Mouse (Mus musculus): ENCODE data around the gene Ccdc63.
"Not testable (repeated sequence)": the region's sequence is repeated elsewhere in the genome, so short reads cannot be mapped to it uniquely, and the experiment has no call there.

Ccdc63 gene

GRCm38 (mm10) chr5:122152508-122152907 lies 11.9 kb upstream of the Ccdc63 start:
- CTCF ChIA-PET, result interaction anchor here (0.6 kb wide), 1 partner anchor 10 kb away, joined by 8 read pairs; no protein-coding TSS in a partner anchor

GRCm38 (mm10) chr5:122149259-122149658 lies 8.6 kb upstream of the Ccdc63 start:
- CTCF ChIA-PET, result interaction anchor here (0.7 kb wide), 1 partner anchor 241 kb away, joined by 5 read pairs; no protein-coding TSS in a partner anchor

DNA sequence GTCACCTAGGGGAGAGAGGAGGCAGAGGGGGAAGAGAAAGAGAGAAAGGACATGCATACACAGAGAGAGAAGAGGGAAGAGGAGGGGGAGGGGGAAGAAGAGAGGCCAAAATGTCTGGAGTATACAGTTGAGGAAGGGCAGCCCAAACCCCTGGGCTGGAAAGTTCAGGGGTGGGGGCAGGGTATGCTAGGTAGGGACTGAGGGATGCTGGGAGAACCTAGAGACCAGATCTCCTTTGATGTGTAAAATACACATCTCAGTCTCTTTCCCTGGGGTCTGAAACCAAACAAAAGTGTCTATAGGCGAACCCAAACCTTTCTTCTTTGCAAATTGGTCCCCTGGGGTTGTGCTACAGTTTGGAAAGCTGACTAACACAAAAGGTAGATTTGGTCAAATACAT lies 7.5 kb upstream of the Ccdc63 start:
- CTCF ChIA-PET, result interaction anchor here (0.6 kb wide), 1 partner anchor 17 kb away, joined by 3 read pairs; no protein-coding TSS in a partner anchor

DNA sequence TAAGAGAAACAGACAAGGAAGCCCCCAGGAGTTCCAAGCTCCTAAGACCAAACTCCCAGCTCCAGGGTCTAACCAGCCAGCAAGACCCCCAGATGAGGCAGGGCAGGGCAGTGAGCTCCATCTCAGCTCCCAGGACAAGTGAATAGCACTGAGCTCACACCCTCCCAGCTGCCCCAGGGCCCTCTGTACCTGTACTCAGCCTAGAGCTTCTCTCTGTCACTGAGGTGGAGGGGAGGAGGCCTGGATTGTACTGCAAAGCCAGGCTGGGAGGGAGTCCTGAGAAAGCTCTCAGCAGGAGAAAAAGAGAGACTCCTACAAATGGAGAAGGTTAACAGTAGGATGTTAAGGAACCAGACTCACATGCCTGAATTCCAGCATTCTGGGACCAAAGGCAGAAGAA lies 6.0 kb upstream of the Ccdc63 start:
- CTCF ChIA-PET, result no interaction called here

GRCm38 (mm10) chr5:122146056-122146580 lies 5.5 kb upstream of the Ccdc63 start:
- CTCF ChIA-PET, result interaction anchor here (1.5 kb wide), 1 partner anchor 12 kb away, joined by 5 read pairs; no protein-coding TSS in a partner anchor

DNA sequence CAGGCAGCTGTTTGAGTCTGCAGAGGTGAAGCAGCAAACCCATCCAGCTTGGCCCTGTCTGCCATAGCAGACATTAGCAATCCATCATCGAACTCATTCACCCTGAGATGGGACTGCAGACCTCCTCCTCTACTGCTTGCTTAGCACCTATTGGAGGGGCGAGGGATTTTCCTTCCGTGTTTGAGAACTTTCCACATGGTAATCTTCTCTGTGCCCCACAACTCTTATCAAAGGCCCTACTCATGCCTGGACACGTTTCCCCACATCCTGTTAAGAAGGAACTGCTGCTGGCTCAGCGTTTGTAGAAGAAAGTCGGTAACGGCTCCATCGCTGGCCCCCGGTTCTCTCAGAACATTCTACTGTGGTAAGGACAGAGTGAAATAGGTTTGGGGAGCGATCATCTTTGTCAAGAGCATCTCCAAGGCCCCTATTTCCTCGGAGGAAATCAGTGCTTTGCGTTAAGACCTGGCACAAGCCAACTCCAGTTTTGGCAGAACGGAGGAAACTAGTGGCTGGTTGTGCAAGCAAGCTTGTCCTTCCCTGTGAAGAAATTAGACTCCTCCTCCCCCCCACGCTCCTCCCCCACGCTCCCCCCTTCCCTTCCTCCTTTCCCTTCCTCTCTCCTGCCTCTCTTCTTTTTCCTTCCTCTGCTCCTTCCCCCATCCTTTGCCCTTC lies 4.9 kb upstream of the Ccdc63 start:
- CTCF ChIA-PET, result interaction anchor here (0.6 to 1.5 kb wide), 8 partner anchors 11 to 1906 kb away, joined by 3 to 6 read pairs (median 4); no protein-coding TSS in a partner anchor

GRCm38 (mm10) chr5:122144825-122145224 lies 4.2 kb upstream of the Ccdc63 start:
- CTCF ChIA-PET, result interaction anchor here (0.6 to 1.5 kb wide), 8 partner anchors 11 to 1907 kb away, joined by 3 to 6 read pairs (median 3); no protein-coding TSS in a partner anchor

- CTCF ChIA-PET, result no interaction called here
Observed at GRCm38 (mm10) chr5:122143543-122143942, 2.9 kb upstream of the Ccdc63 start.

GRCm38 (mm10) chr5:122142230-122142992 lies 1.8 kb upstream of the Ccdc63 start:
- CTCF ChIA-PET, result interaction anchor here (0.6 to 0.8 kb wide), 5 partner anchors 10 to 159 kb away, joined by 3 to 8 read pairs (median 5); no protein-coding TSS in a partner anchor

- CTCF ChIA-PET, result not testable (repeated sequence)
Observed at GRCm38 (mm10) chr5:122139771-122140170, 852 bp downstream of the Ccdc63 start.

DNA sequence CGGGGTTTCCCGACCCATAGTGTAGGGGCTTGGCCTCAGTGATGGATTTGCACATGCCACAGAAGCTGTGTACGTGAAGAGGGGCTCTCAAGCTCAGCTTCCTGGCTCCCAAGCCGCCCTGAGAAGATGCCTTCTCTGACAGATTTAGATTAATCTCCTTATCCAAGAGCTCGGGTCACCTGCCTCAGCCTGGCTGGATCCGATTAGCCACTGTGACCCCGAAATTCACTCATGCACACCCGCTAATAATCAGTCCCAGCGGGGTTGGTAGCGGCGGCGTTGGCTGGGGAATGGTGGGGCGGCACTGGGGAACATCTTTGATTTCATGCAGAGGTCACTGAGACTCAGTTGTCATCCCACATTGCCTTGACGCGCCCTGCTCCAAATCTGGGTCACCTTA lies 1.8 kb downstream of the Ccdc63 start:
- CTCF ChIA-PET, result no interaction called here

- CTCF ChIA-PET, result interaction anchor here (0.5 kb wide), 1 partner anchor 23 kb away, joined by 3 read pairs; no protein-coding TSS in a partner anchor
Observed at GRCm38 (mm10) chr5:122136508-122137408, 3.9 kb downstream of the Ccdc63 start.

DNA sequence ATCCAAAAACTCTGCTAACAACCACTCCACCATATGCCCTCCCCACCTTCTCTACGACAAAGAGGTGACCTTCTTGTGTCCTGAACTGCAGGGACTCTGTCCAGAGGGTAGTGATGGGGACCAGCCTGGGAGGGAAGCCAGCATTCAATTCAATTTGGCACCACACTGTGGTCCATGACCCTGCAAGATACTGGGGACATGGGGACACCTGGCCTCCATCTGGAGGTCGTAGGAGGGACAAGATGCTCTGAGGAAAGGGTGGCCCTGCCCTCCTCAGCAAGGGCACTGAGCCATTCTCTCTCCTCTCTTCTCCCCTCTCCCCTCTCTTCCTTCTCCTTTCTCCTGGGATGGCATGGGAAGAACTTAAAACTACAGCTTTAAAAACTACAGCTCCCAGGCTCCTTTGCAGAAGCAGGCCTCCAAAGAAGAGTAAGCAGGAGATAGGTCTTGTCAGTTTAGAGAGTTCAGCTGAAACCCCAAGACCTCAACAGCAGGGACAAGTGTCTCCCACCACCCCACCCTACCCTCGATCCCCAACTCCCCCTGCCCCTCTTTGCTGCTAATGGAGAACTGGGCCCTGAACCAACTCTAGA lies 5.2 kb downstream of the Ccdc63 start:
- CTCF ChIA-PET, result no interaction called here

- CTCF ChIA-PET, result interaction anchor here (1.0 kb wide), 2 partner anchors 10 to 11 kb away, joined by 4 to 5 read pairs; no protein-coding TSS in a partner anchor
Observed at GRCm38 (mm10) chr5:122134395-122135289, 6.0 kb downstream of the Ccdc63 start.

DNA sequence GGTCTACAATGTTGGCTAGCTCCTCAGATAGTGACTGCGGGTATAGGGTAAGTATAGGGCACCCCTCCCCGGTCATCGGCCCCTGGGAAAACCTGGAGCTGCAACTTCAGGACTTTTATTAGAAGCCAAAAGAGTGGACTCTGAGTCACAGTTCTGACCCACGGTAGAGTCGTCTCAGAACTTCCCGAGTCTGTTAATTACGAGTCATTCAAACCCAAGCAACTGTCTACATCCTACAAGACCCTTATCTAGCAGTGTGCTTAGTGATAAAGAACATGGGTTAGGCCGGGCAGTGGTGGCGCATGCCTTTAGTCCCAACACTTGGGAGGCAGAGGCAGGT lies 7.6 kb downstream of the Ccdc63 start:
- CTCF ChIA-PET, result interaction anchor here (0.5 kb wide), 1 partner anchor 242 kb away, joined by 3 read pairs; no protein-coding TSS in a partner anchor

DNA sequence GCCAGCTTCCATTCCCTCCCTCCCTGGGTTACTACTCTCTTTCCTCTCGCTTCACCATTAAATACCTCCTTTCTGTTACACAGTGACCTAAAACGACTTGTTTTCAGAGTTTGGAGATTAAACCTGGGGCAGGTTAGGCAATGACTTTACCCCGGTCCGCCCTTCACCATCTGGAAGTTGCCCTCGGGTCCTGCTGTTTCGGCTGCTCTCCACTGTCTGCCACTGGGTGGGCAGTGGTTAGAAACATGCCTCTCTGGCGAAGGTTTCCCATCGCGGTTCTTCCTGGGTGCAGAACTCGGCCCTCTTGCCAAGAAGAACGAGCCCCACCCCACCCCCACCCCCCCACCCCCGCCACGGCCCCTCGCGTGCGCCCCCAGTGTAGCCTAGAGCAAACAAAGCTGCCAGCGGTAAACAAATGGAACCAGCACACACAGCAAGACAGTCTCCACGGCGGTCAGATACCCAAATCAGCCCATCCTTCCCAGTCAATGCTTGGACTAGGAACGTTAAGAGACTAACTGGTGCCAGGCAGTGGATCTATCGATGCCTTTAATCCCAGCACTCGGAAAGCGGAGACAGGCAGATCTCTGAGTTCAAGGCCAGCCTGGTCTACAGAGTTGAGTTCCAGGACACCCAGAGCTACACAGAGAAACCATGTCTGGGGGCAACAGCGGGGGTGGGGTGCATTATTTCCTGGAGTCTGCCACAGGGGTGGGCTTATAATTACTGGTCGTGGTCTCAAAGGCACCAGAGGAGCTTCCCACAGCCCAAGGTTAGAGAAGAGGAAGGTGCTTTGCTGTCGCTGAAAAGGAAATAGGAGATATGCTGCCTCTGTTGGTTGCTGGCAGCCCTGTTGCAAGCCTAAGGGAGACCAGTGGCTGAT lies 8.2 kb downstream of the Ccdc63 start:
- CTCF ChIA-PET, result interaction anchor here (0.5 to 1.5 kb wide), 7 partner anchors 9 to 506 kb away, joined by 3 to 6 read pairs (median 4); partner anchors contain the start of gene Ccdc63

GRCm38 (mm10) chr5:122131076-122132051 lies 9.3 kb downstream of the Ccdc63 start:
- CTCF ChIA-PET, result interaction anchor here (0.5 to 1.5 kb wide), 5 partner anchors 10 to 1270 kb away, joined by 3 to 5 read pairs (median 3); partner anchors contain the start of gene Ccdc63
